Mouse (Mus musculus): Measurements from ENCODE around the gene Ceacam12.
"Not testable (repeated sequence)": the region's sequence is repeated elsewhere in the genome, so short reads cannot be mapped to it uniquely, and the experiment has no call there.

Ceacam12 gene

DNA sequence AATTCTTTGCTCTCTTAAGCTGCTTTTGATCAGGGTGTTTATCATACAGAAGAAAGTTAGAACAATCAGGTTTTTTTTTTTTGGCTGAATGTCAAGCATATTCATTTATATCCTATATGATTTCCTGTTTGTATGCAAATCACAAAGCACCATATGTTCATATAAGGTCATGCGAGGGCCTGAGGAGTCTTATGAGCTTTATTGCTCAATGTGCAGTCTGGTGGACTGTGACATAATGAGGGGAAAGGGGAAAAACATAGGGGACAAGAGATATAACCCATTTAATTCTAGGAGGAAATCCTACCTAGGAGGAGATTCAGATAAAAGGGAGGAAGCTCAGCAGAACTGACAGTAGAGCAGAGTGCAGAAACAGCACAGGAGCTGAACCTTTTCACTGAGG, at the start of gene Ceacam12:
Gene Ceacam12 (plus strand): TSS at position 301 of the 400 bp plus-strand sequence.
- DNase-seq (ENCODE audit: low spot score in 2 of 2) = no peak

DNA sequence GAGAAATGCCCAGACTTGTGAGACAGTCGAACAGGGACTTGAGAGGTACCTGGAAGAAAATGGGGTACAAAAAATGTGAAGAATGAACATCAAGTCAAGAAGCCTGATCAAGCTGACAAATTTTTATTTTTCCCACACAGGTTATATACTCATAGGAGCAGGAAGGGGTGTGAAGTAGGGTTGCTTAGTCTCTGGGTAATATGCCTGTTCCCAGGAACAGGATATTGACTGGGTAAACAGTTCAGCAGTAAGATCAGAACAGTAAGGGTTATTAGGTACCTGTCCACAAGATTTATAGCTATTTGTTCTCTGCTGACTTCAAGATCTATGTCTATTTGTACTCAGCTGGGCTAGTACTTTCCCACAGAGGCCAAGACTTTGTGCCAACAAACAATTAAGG, 8.1 kb downstream of the Ceacam12 start:
- DNase-seq (ENCODE audit: low spot score in 2 of 2) = not testable (repeated sequence)

DNA sequence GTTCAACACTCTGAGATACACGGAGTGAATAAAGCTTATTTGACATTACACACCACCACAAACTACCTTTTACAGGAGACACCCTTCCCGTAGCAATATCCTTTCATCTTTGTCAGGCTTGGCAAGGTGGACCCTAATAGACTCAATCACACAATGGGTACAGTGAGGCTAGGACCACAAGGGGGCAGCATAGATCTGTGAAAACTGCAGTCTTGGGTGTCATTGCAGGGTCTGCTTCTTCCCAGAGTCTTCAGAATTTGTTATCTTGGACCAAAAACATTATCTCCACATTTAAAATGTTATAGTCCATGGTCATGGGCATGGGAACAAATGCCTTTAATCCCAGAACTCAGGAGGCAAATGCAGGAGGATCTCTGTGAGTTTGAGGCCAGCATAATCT, 35.1 kb downstream of the Ceacam12 start:
- DNase-seq (ENCODE audit: low spot score in 2 of 2) = no peak

Measured in right cerebral cortex, postnatal 36 days (tissue).